Comparison of ENCODE assay signal across 11 mouse cellular contexts in genomic region chr14:27368619-27369018, GRCm38 (mm10).
A peak's percentile ranks its signal among the peaks of the same experiment; 100 is the strongest.
DNase-seq lines count a peak whose midpoint lies in the region; ATAC-seq and TF ChIP-seq lines count a peak whose summit lies in the region.
"Had no signal": no experiment of that assay in that cellular context is flagged by ENCODE, and none has a peak within 500 bp of the region (broad histone marks: within the 10 kb centered on the region; RNA-seq: fewer than 3 reads in every experiment).

No protein-coding gene starts in this region.

- 23% methylated on average over 4 of the region's 4 CpGs for WGBS in kidney, adult 2 months
- WGBS in embryonic facial prominence, embryonic 14.5 days = 42% methylated on average over 4 of the region's 4 CpGs
- WGBS in heart, postnatal 0 days = 16% methylated on average over 4 of the region's 4 CpGs

- ATAC-seq in embryonic facial prominence, embryonic 14.5 days (ENCODE audit: low read depth) = 0 out of 2 replicates have a peak, but pooled peaks have one; percentile 41
- ATAC-seq in heart, postnatal 0 days (ENCODE audit: insufficient read depth, low read depth) = peak; percentile 66; the same call in 1 of the 2 replicates
- ATAC-seq in erythroblast, adult 5-6 weeks (replicated peaks; ENCODE audit: low FRiP score, poor library complexity, severe bottlenecking) = no peak
- ATAC-seq in monocyte, adult 5-6 weeks (replicated peaks; ENCODE audit: insufficient number of reproducible peaks, low FRiP score, low TSS enrichment, poor library complexity, severe bottlenecking) = no peak
- ATAC-seq in frontal cortex, adult (ENCODE audit: low TSS enrichment) = no peak
- ATAC-seq: activated CD4-positive, CD25-positive, alpha-beta regulatory T cell, adult 4 months had no signal

- TF ChIP-seq EP300 in heart, postnatal 0 days (IDR thresholded peaks at IDR 0.05; ENCODE audit: low read depth) = no peak

- peak; percentile 85 for DNase-seq in kidney, adult 2 months
- no peak for DNase-seq in kidney, postnatal 4 days
- DNase-seq in embryonic facial prominence, embryonic 14.5 days (ENCODE audit: low spot score) = peak; percentile 84
- DNase-seq in heart, postnatal 0 days (ENCODE audit: low spot score) = peak; percentile 74
- peak; percentile 7 for DNase-seq in retina, embryonic 14.5 days (ENCODE audit: low spot score)
- DNase-seq: right cerebral cortex, adult 18-20 months had no signal

- no peak for TF ChIP-seq CTCF in kidney, adult 2 months (conservative IDR thresholded peaks at IDR 0.05; ENCODE audit: insufficient read depth, insufficient read length, low read depth, low read length)
- TF ChIP-seq CTCF in heart, postnatal 0 days (IDR thresholded peaks at IDR 0.05; ENCODE audit: low read depth) = no peak

- no peak overlapping the region for H3K9ac ChIP-seq in embryonic facial prominence, embryonic 14.5 days (ENCODE audit: low read depth, low read length)
- H3K9ac ChIP-seq in heart, postnatal 0 days (replicated peaks; ENCODE audit: low read depth, low read length) = no peak overlapping the region

- H3K4me2 ChIP-seq in embryonic facial prominence, embryonic 14.5 days (ENCODE audit: low read depth, low read length) = no peak overlapping the region
- H3K4me2 ChIP-seq in heart, postnatal 0 days (ENCODE audit: low read depth, low read length) = no peak overlapping the region

- no peaks in the 10 kb centered on the region for H3K27me3 ChIP-seq in kidney, adult 2 months (replicated peaks; ENCODE audit: control insufficient read depth, insufficient read depth, low read length)
- H3K27me3 ChIP-seq in embryonic facial prominence, embryonic 14.5 days (replicated peaks; ENCODE audit: control insufficient read depth, insufficient read depth, low read length) = no peaks in the 10 kb centered on the region
- H3K27me3 ChIP-seq in heart, postnatal 0 days (ENCODE audit: control insufficient read depth, insufficient read depth, low read length) = no peaks in the 10 kb centered on the region

- H3K36me3 ChIP-seq in kidney, adult 2 months (ENCODE audit: control insufficient read depth, insufficient read depth, low read length) = no peaks in the 10 kb centered on the region
- H3K36me3 ChIP-seq in embryonic facial prominence, embryonic 14.5 days (ENCODE audit: control insufficient read depth, insufficient read depth, low read length) = no peaks in the 10 kb centered on the region
- no peaks in the 10 kb centered on the region for H3K36me3 ChIP-seq in heart, postnatal 0 days (replicated peaks; ENCODE audit: control insufficient read depth, insufficient read depth, low read length)

- no peaks in the 10 kb centered on the region for H3K9me3 ChIP-seq in embryonic facial prominence, embryonic 14.5 days (ENCODE audit: control insufficient read depth, low read length)
- H3K9me3 ChIP-seq in heart, postnatal 0 days (replicated peaks; ENCODE audit: control insufficient read depth, low read length) = no peaks in the 10 kb centered on the region

- H3K27ac ChIP-seq in kidney, adult 2 months (ENCODE audit: insufficient read depth, low read depth, low read length) = peak overlapping the region; percentile 79
- H3K27ac ChIP-seq in embryonic facial prominence, embryonic 14.5 days (replicated peaks; ENCODE audit: low read depth, low read length) = no peak overlapping the region
- H3K27ac ChIP-seq in heart, postnatal 0 days (ENCODE audit: low read depth) = peak overlapping the region; percentile 69
- H3K27ac ChIP-seq: stomach, postnatal 0 days had no signal

- no peak for TF ChIP-seq POLR2A in kidney, adult 2 months (IDR thresholded peaks at IDR 0.05; ENCODE audit: low read depth, low read length)

- no peak overlapping the region for H3K4me3 ChIP-seq in kidney, adult 2 months (ENCODE audit: insufficient read depth, low read depth, low read length)
- no peak overlapping the region for H3K4me3 ChIP-seq in embryonic facial prominence, embryonic 14.5 days (ENCODE audit: low read depth, low read length)
- no peak overlapping the region for H3K4me3 ChIP-seq in heart, postnatal 0 days (ENCODE audit: low read depth, low read length)

- peaks cover 33% of the 10 kb centered on the region for H3K4me1 ChIP-seq in kidney, adult 2 months (ENCODE audit: control insufficient read depth, insufficient read depth, low read length)
- H3K4me1 ChIP-seq in embryonic facial prominence, embryonic 14.5 days (ENCODE audit: control insufficient read depth, insufficient read depth, low read length) = peaks cover 5% of the 10 kb centered on the region
- H3K4me1 ChIP-seq in heart, postnatal 0 days (ENCODE audit: control insufficient read depth, insufficient read depth) = peaks cover 27% of the 10 kb centered on the region

Comparison
In these comparisons a context has a peak if more than half of its experiments do, and no peak if none do; other contexts are left out.
1. DNase-seq: peak in kidney, adult 2 months (single experiment), embryonic facial prominence, embryonic 14.5 days (single experiment), heart, postnatal 0 days (single experiment) and retina, embryonic 14.5 days (single experiment); none in kidney, postnatal 4 days (0 of 2).
2. ATAC-seq: peak in embryonic facial prominence, embryonic 14.5 days (single experiment) and heart, postnatal 0 days (single experiment); none in erythroblast, adult 5-6 weeks (single experiment), monocyte, adult 5-6 weeks (single experiment) and frontal cortex, adult (single experiment).